Mouse (Mus musculus) adrenal gland, postnatal 25 days (tissue): ENCODE data around the gene 4930447C04Rik. TPM values are rescaled to one million over a fixed set of nuclear protein-coding genes. Genes with fewer than 3 reads are reported as not detected.

Experiments
- DNase-seq: peaks from one replicate; pipeline ENCODE4 v3.0.0; 2021; ENCODE audit warnings: mixed read lengths
- long read RNA-seq: library from polyadenylated mRNA; stranded (forward); transcript quantifications from one replicate; pipeline ENCODE4 v2.0.0, GENCODE M21; 2021
- total RNA-seq: library from RNA; stranded (reverse); gene quantifications from 2 replicates; pipeline ENCODE4 v1.2.3, GENCODE M21; 2021

The 4930447C04Rik gene
- 0.61 TPM in 1 of 2 replicates, not detected in the other for total RNA-seq
- long read RNA-seq, partial matches to known transcripts, result 0 of 1 reads
- long read RNA-seq, other reads (novel, unspliced or antisense), result 1 of 1 reads

- DNase-seq, result no peak
Observed at GRCm38 (mm10) chr12:72940071-72940821, at the start of gene 4930447C04Rik. 4930447C04Rik (minus strand) TSS chr12:72940774.

- DNase-seq, result no peak
Observed at GRCm38 (mm10) chr12:72983071-72983857, 42.7 kb upstream of the 4930447C04Rik start.

- peak; percentile 13 for DNase-seq
Observed at GRCm38 (mm10) chr12:72982616-72983015, 42.0 kb upstream of the 4930447C04Rik start.

- DNase-seq, result no peak
Observed at GRCm38 (mm10) chr12:72979236-72979635, 38.7 kb upstream of the 4930447C04Rik start.

GRCm38 (mm10) chr12:72977851-72978250 lies 37.3 kb upstream of the 4930447C04Rik start:
- DNase-seq, result no peak

GRCm38 (mm10) chr12:72976718-72977117 lies 36.1 kb upstream of the 4930447C04Rik start:
- peak; percentile 66 for DNase-seq

- DNase-seq, result no peak
Observed at GRCm38 (mm10) chr12:72976172-72976571, 35.6 kb upstream of the 4930447C04Rik start.

- peak; percentile 21 for DNase-seq
Observed at GRCm38 (mm10) chr12:72973161-72973560, 32.6 kb upstream of the 4930447C04Rik start.

GRCm38 (mm10) chr12:72970620-72971019 lies 30.0 kb upstream of the 4930447C04Rik start:
- no peak for DNase-seq

GRCm38 (mm10) chr12:72967541-72967940 lies 27.0 kb upstream of the 4930447C04Rik start:
- no peak for DNase-seq

GRCm38 (mm10) chr12:72962761-72963160 lies 22.2 kb upstream of the 4930447C04Rik start:
- DNase-seq, result no peak

- DNase-seq, result no peak
Observed at GRCm38 (mm10) chr12:72958446-72958845, 17.9 kb upstream of the 4930447C04Rik start.

GRCm38 (mm10) chr12:72957829-72958424 lies 17.4 kb upstream of the 4930447C04Rik start:
- no peak for DNase-seq

- no peak for DNase-seq
Observed at GRCm38 (mm10) chr12:72954906-72955305, 14.3 kb upstream of the 4930447C04Rik start.

GRCm38 (mm10) chr12:72953858-72954257 lies 13.3 kb upstream of the 4930447C04Rik start:
- no peak for DNase-seq

GRCm38 (mm10) chr12:72953089-72953488 lies 12.5 kb upstream of the 4930447C04Rik start:
- DNase-seq, result no peak

GRCm38 (mm10) chr12:72947335-72947734 lies 6.8 kb upstream of the 4930447C04Rik start:
- no peak for DNase-seq

GRCm38 (mm10) chr12:72946805-72947204 lies 6.2 kb upstream of the 4930447C04Rik start:
- DNase-seq, result no peak

- no peak for DNase-seq
Observed at GRCm38 (mm10) chr12:72946064-72946395, 5.5 kb upstream of the 4930447C04Rik start.

- peak; percentile 9 for DNase-seq
Observed at GRCm38 (mm10) chr12:72945301-72946063, 4.9 kb upstream of the 4930447C04Rik start.

- DNase-seq, result no peak
Observed at GRCm38 (mm10) chr12:72944411-72945225, 4.0 kb upstream of the 4930447C04Rik start.
